Mouse (Mus musculus) cerebellum, postnatal 10 days (tissue): ENCODE data around the gene Lhx4.
A peak's percentile ranks its signal among the peaks of the same experiment; 100 is the strongest.

Experiments
- DNase-seq, 2 experiments: peaks; one replicate each; pipeline ENCODE4 v3.0.0; 2021; ENCODE audit warnings: mixed read lengths in 2 of 2

The Lhx4 gene

GRCm38 (mm10) chr1:155742411-155743363 is 8.8 kb downstream of the Lhx4 start:
- DNase-seq, result peak; percentile 50 to 52

GRCm38 (mm10) chr1:155741988-155742387 is 9.5 kb downstream of the Lhx4 start:
- DNase-seq, result peak; percentile 33 to 42

GRCm38 (mm10) chr1:155741378-155741945 is 10.0 kb downstream of the Lhx4 start:
- no peak for DNase-seq

GRCm38 (mm10) chr1:155740622-155741377 is 10.7 kb downstream of the Lhx4 start:
- peak in 1 of 2 experiments; percentile 35 for DNase-seq

GRCm38 (mm10) chr1:155737809-155738383 is 13.6 kb downstream of the Lhx4 start:
- DNase-seq, result no peak

- DNase-seq, result peak in 1 of 2 experiments; percentile 40
These were observed 14.3 kb downstream of the Lhx4 start for GRCm38 (mm10) chr1:155737017-155737808.

- DNase-seq, result no peak
These were observed 15.2 kb downstream of the Lhx4 start for GRCm38 (mm10) chr1:155736096-155736825.

- DNase-seq, result no peak
These were observed 20.3 kb downstream of the Lhx4 start for GRCm38 (mm10) chr1:155731156-155731555.

GRCm38 (mm10) chr1:155729113-155729795 is 22.2 kb downstream of the Lhx4 start:
- no peak for DNase-seq

- DNase-seq, result no peak
These were observed 23.7 kb downstream of the Lhx4 start for GRCm38 (mm10) chr1:155727830-155728229.

GRCm38 (mm10) chr1:155725876-155726275 is 25.6 kb downstream of the Lhx4 start:
- DNase-seq, result no peak

- DNase-seq, result no peak
These were observed 27.2 kb downstream of the Lhx4 start for GRCm38 (mm10) chr1:155724301-155724700.

GRCm38 (mm10) chr1:155722185-155722584 is 29.3 kb downstream of the Lhx4 start:
- DNase-seq, result no peak

GRCm38 (mm10) chr1:155721443-155721842 is 30.0 kb downstream of the Lhx4 start:
- peak; percentile 83 to 87 for DNase-seq

- DNase-seq, result no peak
These were observed 31.5 kb downstream of the Lhx4 start for GRCm38 (mm10) chr1:155720006-155720405.

GRCm38 (mm10) chr1:155718851-155719250 is 32.6 kb downstream of the Lhx4 start:
- DNase-seq, result no peak

GRCm38 (mm10) chr1:155717301-155717700 is 34.2 kb downstream of the Lhx4 start:
- no peak for DNase-seq

GRCm38 (mm10) chr1:155715366-155715765 is 36.1 kb downstream of the Lhx4 start:
- DNase-seq, result no peak

- peak in 1 of 2 experiments; percentile 50 for DNase-seq
These were observed 38.2 kb downstream of the Lhx4 start for GRCm38 (mm10) chr1:155713306-155713705.

- peak; percentile 57 to 58 for DNase-seq
These were observed 47.3 kb downstream of the Lhx4 start for GRCm38 (mm10) chr1:155704182-155704581.
